In genomic region chr19:47005873-47006272, GRCm38 (mm10) we compare ENCODE assay signal across 8 mouse cellular contexts.
"Had no signal": no experiment of that assay in that cellular context is flagged by ENCODE, and none has a peak within 500 bp of the region (broad histone marks: within the 10 kb centered on the region; RNA-seq: fewer than 3 reads in every experiment).

No protein-coding gene starts in this region.

- H3K4me2 ChIP-seq: neural tube, embryonic 13.5 days; neural tube, embryonic 15.5 days; stomach, embryonic 15.5 days had no signal

- H3K27me3 ChIP-seq: neural tube, embryonic 15.5 days; stomach, embryonic 15.5 days had no signal

- H3K36me3 ChIP-seq: neural tube, embryonic 13.5 days; neural tube, embryonic 15.5 days; stomach, embryonic 15.5 days had no signal

- H3K9ac ChIP-seq: neural tube, embryonic 13.5 days; neural tube, embryonic 15.5 days; stomach, embryonic 15.5 days had no signal

- H3K9me3 ChIP-seq: neural tube, embryonic 13.5 days; neural tube, embryonic 15.5 days; stomach, embryonic 15.5 days had no signal

- H3K27ac ChIP-seq: neural tube, embryonic 13.5 days; neural tube, embryonic 15.5 days; stomach, embryonic 15.5 days; stomach, postnatal 0 days had no signal

- H3K4me1 ChIP-seq: neural tube, embryonic 13.5 days; neural tube, embryonic 15.5 days; stomach, embryonic 15.5 days had no signal

- DNase-seq: right cerebral cortex, adult 18-20 months; right cerebral cortex, postnatal 25 days; spleen, adult 18-20 months; thymus, adult 18-20 months had no signal

- H3K4me3 ChIP-seq: neural tube, embryonic 13.5 days; neural tube, embryonic 15.5 days; stomach, embryonic 15.5 days had no signal
